Mouse (Mus musculus) lung, adult 2 months (tissue): ENCODE measurements around the gene Fbxl19. TPM values are rescaled to one million over a fixed set of nuclear protein-coding genes. Genes with fewer than 3 reads are reported as not detected.
A peak's percentile ranks its signal among the peaks of the same experiment; 100 is the strongest.

Source experiments
- DNase-seq: peaks from one replicate; pipeline ENCODE4 v3.0.0; 2022
- H3K4me1 ChIP-seq: fragments of 200-500 bp; 2 replicates; pipeline ENCODE4 v1.6.1; 2011; ENCODE audit warnings: low read length; ENCODE audit not compliant: control insufficient read depth, insufficient read depth
- H3K4me3 ChIP-seq: fragments of 200-500 bp; replicated peaks from 2 replicates; pipeline ENCODE3; 2011; ENCODE audit warnings: low read depth, mild to moderate bottlenecking, control low read depth, low read length; ENCODE audit errors: extremely low read depth
- CTCF ChIP-seq: fragments of 200-500 bp; IDR thresholded peaks from 2 replicates; pipeline ENCODE4 v1.5.1; 2011; ENCODE audit warnings: mild to moderate bottlenecking, low read length, control low read depth; ENCODE audit not compliant: insufficient read depth
- POLR2A ChIP-seq: fragments of 200-500 bp; IDR thresholded peaks from 2 replicates; pipeline ENCODE4 v1.6.1; 2011; ENCODE audit warnings: low read depth, mild to moderate bottlenecking, control low read depth, low read length, borderline replicate concordance; ENCODE audit errors: extremely low read depth
- WGBS: fragments of 180-500 bp; shearing (Covaris S2); methylation state at CpG from one replicate; pipeline ENCODE4 v1.1.7; 2018; 5-methylcytosine and 5-hydroxymethylcytosine counted together
- polyA plus RNA-seq: library from polyadenylated mRNA; depleted of rRNA; stranded (reverse); fragments of >200 nt; gene quantifications from 2 replicates; pipeline ENCODE4 v1.2.3, GENCODE M21; 2012

The Fbxl19 gene
- polyA plus RNA-seq, 1 experiment = 25.9 TPM

DNA sequence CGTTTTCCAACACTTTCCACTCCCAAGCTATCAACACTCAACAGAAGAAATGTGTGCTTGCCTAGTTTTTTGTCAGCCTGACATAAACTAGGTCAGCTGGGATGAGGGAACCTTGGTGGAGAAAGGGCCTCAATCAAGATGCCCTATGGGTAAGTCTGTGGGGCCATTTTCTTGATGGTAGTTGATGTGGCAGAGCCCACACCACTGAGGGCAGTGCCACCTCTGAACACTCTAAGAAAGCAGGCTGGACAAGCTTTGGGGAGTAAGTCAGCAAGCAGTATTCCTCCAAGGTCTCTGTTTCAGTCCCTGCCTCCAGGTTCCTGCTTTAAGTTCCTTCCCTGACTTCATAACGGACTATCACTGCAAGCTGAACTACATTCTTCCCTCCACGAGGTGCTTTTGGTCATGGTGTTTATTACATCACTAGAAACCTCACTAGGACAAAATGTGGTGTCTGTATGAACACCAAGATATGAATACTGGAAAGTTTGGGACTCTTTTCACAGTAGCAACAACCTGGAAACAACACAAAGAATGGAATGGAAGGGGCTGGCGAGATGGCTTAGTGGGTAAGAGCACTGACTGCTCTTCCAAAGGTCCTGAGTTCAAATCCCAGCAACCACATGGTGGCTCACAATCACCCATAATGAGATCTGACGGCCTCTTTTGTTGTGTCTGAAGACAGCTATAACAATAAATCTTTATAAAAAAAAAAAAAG lies 34.9 kb upstream of the Fbxl19 start:
- TF ChIP-seq POLR2A (no peak), CTCF (no peak)
- 62% methylated on average over 5 of the region's 5 CpGs for WGBS
- no peak overlapping the region for H3K4me3 ChIP-seq
- no peak for DNase-seq
- peaks cover 3% of the 10 kb centered on the region for H3K4me1 ChIP-seq

DNA sequence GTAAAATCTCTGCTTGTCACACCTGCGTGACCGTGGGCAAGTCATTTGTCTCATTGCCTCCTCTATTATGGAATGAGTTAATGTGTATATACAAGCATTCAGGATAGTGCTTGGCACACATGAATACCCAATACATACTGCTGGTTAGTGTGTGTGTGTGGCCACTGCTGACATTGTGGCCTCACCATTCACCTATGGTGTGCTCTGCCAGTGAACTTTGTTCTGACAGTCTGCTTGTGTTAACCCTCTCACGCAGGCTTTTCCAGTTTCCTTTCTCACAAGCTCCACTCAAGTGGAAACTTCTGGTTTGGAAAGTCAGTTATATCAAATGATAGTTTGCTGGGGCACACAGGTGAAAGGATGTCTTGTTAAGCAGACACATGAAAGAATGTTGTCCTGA lies 33.3 kb upstream of the Fbxl19 start:
- DNase-seq = no peak
- Histone ChIP-seq H3K4me1 (peaks cover 3% of the 10 kb centered on the region), H3K4me3 (no peak overlapping the region)
- WGBS = 84% methylated on average over 3 of the region's 3 CpGs
- TF ChIP-seq CTCF (no peak), POLR2A (no peak)

DNA sequence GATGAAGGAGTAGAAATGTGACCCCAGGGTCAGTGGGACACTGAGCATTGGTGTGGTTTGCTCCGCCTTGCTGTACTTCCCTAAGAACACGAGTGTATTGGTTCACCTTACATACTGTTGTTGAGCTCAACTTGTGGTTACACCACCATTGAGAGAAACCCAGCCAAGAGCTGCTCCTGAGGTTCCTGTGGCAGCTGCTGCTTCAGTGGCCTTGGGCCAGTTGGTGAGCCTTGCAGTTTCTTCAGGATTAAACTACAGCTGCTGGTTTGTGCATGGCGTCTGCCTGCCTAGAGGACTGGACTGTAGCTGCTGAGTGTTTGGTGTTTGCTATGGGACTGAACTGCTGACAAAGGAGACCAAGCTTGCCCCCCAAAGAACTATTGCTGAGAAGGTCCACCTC lies 32.9 kb upstream of the Fbxl19 start:
- no peak for TF ChIP-seq CTCF
- no peak for TF ChIP-seq POLR2A
- 52% methylated on average over 3 of the region's 3 CpGs for WGBS
- H3K4me3 ChIP-seq = no peak overlapping the region
- H3K4me1 ChIP-seq = peaks cover 3% of the 10 kb centered on the region
- DNase-seq = no peak

DNA sequence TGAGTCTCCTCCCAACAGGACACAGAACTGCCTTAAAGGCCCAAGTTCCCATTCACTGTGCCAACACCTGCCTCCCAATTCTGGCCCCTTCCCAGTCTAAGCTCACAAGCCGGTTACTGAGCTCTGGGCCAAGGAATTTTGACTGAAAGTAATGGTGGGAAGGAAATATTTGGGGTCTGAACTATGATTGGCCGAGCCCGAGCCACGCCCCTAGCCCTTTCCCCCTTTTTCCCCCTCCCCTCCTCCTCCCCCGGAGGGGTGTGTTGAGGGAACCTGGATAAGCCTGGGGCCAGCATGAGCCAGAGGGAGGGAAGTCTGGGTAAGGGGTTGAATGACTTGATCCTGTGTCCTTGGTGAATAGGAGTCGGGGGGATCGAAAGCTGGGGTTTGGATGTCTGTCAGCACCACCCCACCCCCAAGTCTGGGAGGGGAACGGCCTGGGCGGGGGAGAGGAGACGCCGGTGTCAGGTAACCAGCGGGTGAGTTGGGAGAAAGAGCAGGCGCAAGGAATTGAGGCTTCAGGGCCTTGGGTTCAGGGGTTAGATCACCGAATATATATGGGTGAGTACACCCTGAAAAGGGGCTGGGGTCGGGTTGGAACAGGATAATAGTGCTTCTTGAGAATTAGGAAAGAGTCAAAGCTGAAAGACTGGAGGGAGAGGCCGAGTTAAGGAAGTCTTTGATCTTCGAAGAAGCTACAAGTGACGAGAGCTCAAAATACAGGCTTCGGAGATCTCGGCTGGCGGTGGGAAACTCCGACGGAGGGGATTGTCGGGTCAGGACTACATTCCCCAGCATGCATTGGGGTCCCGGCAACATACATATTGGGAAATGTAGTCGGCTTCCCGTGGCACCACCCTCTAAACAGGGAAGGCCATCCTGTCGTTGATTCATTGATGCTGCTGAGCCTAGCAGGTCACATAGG lies 31.6 kb upstream of the Fbxl19 start, which contains the start of gene Ctf1:
Gene Ctf1 (plus strand): TSS at position 276 of the 925 bp plus-strand sequence.
- peak within 1 kb of the TSS; percentile 12 for H3K4me3 ChIP-seq
- peak; percentile 75 for DNase-seq
- TF ChIP-seq POLR2A (peak; percentile 25; the same call in 1 of the 2 replicates), CTCF (no peak)
- peaks cover 2% of the 10 kb centered on the region for H3K4me1 ChIP-seq
- 6% methylated on average over 28 of the region's 28 CpGs for WGBS

DNA sequence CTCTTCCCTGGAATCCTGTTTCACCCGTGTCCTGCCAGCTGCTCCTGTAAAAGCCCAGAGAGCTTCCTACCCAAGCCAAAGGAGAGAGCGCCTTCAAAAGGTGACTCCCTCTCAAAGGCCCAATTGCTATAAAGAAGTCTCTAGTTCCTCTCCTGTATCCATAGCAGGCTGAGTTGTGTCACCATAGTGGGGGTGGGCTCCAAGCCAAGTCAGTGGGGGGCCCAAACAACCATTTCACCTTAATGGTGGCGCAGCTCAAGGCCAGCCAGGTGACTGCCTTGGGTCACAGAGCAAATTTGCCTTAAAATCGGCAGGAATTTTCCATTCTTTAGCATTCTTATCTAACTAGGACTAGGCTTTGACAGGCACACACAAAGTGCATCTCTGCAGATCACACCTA lies 29.5 kb upstream of the Fbxl19 start:
- no peak for DNase-seq
- TF ChIP-seq CTCF = no peak
- no peak for TF ChIP-seq POLR2A
- Histone ChIP-seq H3K4me3 (no peak overlapping the region), H3K4me1 (no peaks in the 10 kb centered on the region)
- 79% methylated on average over 4 of the region's 4 CpGs for WGBS

DNA sequence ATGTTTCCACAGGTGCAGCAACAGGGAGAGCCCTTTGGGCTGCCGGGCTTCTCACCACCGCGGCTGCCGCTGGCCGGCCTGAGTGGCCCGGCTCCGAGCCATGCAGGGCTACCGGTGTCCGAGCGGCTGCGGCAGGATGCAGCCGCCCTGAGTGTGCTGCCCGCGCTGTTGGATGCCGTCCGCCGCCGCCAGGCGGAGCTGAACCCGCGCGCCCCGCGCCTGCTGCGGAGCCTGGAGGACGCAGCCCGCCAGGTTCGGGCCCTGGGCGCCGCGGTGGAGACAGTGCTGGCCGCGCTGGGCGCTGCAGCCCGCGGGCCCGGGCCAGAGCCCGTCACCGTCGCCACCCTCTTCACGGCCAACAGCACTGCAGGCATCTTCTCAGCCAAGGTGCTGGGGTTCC lies 27.4 kb upstream of the Fbxl19 start:
- H3K4me1 ChIP-seq = no peaks in the 10 kb centered on the region

DNA sequence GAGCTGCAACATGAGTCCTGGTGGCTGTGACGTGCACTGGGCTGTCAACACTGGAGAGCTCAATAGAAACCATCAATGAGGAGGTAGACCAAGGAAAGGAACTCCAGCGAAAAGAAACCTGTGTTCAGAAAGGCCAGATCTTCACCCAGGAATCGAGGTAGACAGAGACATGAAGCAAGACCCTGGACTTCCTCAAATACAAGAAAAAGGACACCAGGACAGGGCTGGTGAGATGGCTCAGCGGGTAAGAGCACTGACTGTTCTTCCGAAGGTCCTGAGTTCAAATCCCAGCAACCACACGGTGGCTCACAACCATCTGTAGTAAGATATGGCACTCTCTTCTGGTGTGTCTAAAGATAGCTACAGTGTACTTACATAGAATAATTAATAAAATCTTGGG lies 26.0 kb upstream of the Fbxl19 start:
- no peaks in the 10 kb centered on the region for H3K4me1 ChIP-seq
- TF ChIP-seq CTCF (no peak), POLR2A (no peak)
- WGBS = 89% methylated on average over 6 of the region's 6 CpGs

More for the DNA sequence above, 27.4 kb upstream of the Fbxl19 start:
- no peak for TF ChIP-seq POLR2A
- peak; percentile 24; the same call in 1 of the 2 replicates for TF ChIP-seq CTCF
- no peak overlapping the region for H3K4me3 ChIP-seq
- peak; percentile 67 for DNase-seq
- WGBS = 4% methylated on average over 41 of the region's 41 CpGs

DNA sequence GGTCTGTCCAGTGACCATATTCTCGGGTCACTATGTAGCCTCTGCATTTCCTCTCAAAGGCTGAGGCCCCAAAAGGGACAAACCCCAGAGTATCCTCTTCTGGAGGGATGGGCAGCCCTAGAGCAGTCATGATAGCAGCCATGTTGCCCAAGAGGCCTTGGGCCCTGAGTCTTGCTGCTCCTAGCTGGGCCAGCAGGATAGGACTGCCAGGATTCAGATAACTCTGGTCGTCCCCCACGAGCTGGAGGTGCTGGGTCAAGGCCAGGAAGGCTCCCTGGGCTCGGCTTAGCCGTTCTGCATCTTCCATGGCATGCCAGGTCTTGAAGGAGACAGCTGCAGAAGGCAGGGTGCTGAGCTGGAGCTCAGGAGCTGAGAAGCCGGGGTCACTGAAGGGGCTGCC lies 25.1 kb upstream of the Fbxl19 start:
- Histone ChIP-seq H3K4me1 (no peaks in the 10 kb centered on the region), H3K4me3 (no peak overlapping the region)
- TF ChIP-seq POLR2A (no peak), CTCF (no peak)
- no peak for DNase-seq
- 87% methylated on average over 6 of the region's 6 CpGs for WGBS

More for the DNA sequence above, 26.0 kb upstream of the Fbxl19 start:
- no peak overlapping the region for H3K4me3 ChIP-seq
- DNase-seq = no peak

DNA sequence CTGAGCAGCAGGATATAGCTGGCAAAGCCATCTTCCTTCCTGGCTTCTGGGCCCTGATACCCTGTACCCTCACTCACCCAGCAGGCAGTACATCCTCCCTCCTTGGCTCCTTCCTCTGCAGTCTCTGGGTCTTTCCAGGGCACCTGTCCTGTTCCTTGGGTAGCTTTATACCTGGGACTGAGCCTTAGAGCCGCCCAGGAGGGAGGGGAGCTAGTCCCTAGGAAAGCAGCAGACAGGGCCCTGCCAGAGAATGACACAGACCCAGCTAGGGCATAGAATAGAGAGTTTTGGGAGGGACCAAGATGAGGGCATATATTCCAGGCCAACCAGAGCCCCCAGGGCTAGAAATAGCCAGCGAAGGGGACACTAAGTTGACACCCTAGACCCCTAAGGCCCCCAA lies 18.9 kb upstream of the Fbxl19 start:
- TF ChIP-seq POLR2A (no peak), CTCF (no peak)
- WGBS = 70% methylated on average over 2 of the region's 2 CpGs
- Histone ChIP-seq H3K4me1 (no peaks in the 10 kb centered on the region), H3K4me3 (no peak overlapping the region)
- DNase-seq = no peak
